Mouse (Mus musculus) limb, embryonic 14.5 days (tissue): ENCODE data around the gene Htr3a. TPM values are rescaled to one million over a fixed set of nuclear protein-coding genes. Genes with fewer than 3 reads are reported as not detected.

ENCODE experiments used
- ATAC-seq: fragments of 200-750 bp; cut with Nextera tagmentation; 2 replicates; pipeline ENCODE4 v1.8.0; 2017; ENCODE audit warnings: low read depth, moderate number of reproducible peaks, moderate TSS enrichment; ENCODE audit not compliant: low FRiP score
- DNase-seq: peaks from one replicate; pipeline ENCODE4 v3.0.0-alpha.2; 2015; ENCODE audit warnings: low spot score
- H3K27ac ChIP-seq: fragments of 300-500 bp; sonication (generic); replicated peaks from 2 replicates; pipeline ENCODE4 v1.5.1; 2014; ENCODE audit warnings: low read depth, mild to moderate bottlenecking, low read length, moderate library complexity, mixed read lengths
- H3K27me3 ChIP-seq: fragments of 300-500 bp; sonication (generic); 2 replicates; pipeline ENCODE4 v1.6.1; 2014; ENCODE audit warnings: low read length, mixed read lengths; ENCODE audit not compliant: control insufficient read depth, insufficient read depth
- H3K36me3 ChIP-seq: fragments of 300-500 bp; sonication (generic); 2 replicates; pipeline ENCODE4 v1.6.1; 2014; ENCODE audit warnings: mild to moderate bottlenecking, low read length, moderate library complexity, mixed read lengths; ENCODE audit not compliant: control insufficient read depth, insufficient read depth
- H3K4me1 ChIP-seq: fragments of 300-500 bp; sonication (generic); 2 replicates; pipeline ENCODE4 v1.6.1; 2014; ENCODE audit warnings: antibody characterized with exemption, low read length, mixed read lengths; ENCODE audit not compliant: control insufficient read depth, insufficient read depth
- H3K4me2 ChIP-seq: fragments of 300-500 bp; sonication (generic); replicated peaks from 2 replicates; pipeline ENCODE4 v1.6.1; 2014; ENCODE audit warnings: low read depth, mild to moderate bottlenecking, low read length, moderate library complexity; ENCODE audit not compliant: severe bottlenecking
- H3K4me3 ChIP-seq: fragments of 300-500 bp; sonication (generic); replicated peaks from 2 replicates; pipeline ENCODE4 v1.5.1; 2014; ENCODE audit warnings: low read length
- H3K9ac ChIP-seq: fragments of 300-500 bp; sonication (generic); 2 replicates; pipeline ENCODE4 v1.6.1; 2014; ENCODE audit warnings: mild to moderate bottlenecking, low read depth, low read length, moderate library complexity; ENCODE audit not compliant: severe bottlenecking
- H3K9me3 ChIP-seq: fragments of 300-500 bp; sonication (generic); 2 replicates; pipeline ENCODE4 v1.6.1; 2016; ENCODE audit warnings: low read length; ENCODE audit not compliant: control insufficient read depth
- POLR2A ChIP-seq: fragments of 200-500 bp; IDR thresholded peaks from 2 replicates; pipeline ENCODE4 v1.8.0; 2012; ENCODE audit warnings: inconsistent platforms, mild to moderate bottlenecking, moderate library complexity, borderline replicate concordance; ENCODE audit not compliant: insufficient read depth, insufficient read length; ENCODE audit errors: extremely low read depth
- WGBS: fragments of 180-500 bp; shearing (Covaris S2); extraction: QIAGEN DNeasy Blood & Tissue Kit; methylation state at CpG from one replicate; pipeline ENCODE4 v1.1.7; 2014; 5-methylcytosine and 5-hydroxymethylcytosine counted together
- polyA plus RNA-seq, 2 experiments: library from polyadenylated mRNA; depleted of rRNA in 1 of 2; stranded (reverse) in 1 of 2; unstranded in 1 of 2; fragments of >200 nt; fragmentation: Nextera tagmentation in 1 of 2; extraction: Ambion mirVana in 1 of 2; gene quantifications; 2 replicates each; pipeline versions ENCODE4 v1.2.1 to v1.2.3; 2012 to 2014

Htr3a gene
- polyA plus RNA-seq, 2 experiments = 1.1 to 2.2 TPM

DNA sequence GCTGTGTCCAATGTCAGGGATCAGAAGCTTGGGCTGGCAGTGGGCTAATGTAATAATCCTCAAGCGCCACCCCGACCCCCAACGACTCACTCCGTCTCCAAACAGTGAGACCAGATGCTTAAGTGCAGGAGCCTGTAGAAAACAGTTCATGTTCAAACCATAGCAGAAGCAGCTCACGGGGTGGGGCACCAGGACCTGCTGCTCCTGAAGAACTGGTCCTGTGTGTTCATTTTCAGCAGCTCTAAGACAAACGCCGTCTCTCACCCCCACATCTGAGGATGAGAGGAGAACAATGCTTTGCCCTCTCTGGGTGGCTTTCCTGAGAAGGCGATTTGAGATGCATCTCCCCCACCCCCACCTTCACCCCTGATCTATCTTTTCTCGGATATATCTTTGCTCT is 45.7 kb downstream of the Htr3a start:
- ATAC-seq (no peak), DNase-seq (no peak)
- H3K27ac ChIP-seq = no peak overlapping the region

DNA sequence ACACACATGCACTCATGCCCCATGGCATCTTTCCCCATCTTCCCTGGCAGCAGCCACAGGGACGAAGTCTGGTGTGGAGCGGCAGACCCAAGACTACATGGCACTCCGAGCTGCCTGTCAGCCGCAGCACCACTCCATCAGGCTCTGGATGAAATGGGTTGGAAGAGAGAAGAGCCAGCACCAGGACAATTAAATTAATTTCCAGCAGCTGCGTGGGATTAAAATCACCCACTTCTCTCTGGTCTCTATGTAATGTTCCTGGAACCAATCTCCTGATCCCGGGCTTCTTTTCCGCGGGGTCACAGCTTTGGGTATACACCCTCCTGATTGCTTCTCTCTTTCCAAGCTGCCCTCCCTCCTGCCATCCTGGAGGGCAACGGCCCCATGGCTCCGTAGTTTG is 49.4 kb downstream of the Htr3a start:
- no peaks in the 10 kb centered on the region for H3K9me3 ChIP-seq
- no peak overlapping the region for H3K4me2 ChIP-seq
- WGBS = 83% methylated on average over 10 of the region's 10 CpGs
- H3K27ac ChIP-seq = no peak overlapping the region
- ATAC-seq = no peak
- no peak for TF ChIP-seq POLR2A
- no peak overlapping the region for H3K9ac ChIP-seq
- H3K27me3 ChIP-seq = peaks cover 15% of the 10 kb centered on the region; the same call in 1 of the 2 replicates
- no peak overlapping the region for H3K4me3 ChIP-seq
- H3K36me3 ChIP-seq = no peaks in the 10 kb centered on the region
- H3K4me1 ChIP-seq = no peaks in the 10 kb centered on the region
- DNase-seq = no peak

More for the DNA sequence above, 45.7 kb downstream of the Htr3a start:
- no peak for TF ChIP-seq POLR2A
- H3K4me3 ChIP-seq = no peak overlapping the region
- peaks cover 16% of the 10 kb centered on the region for H3K27me3 ChIP-seq
- 50% methylated on average over 9 of the region's 9 CpGs for WGBS
- H3K4me1 ChIP-seq = peaks cover 5% of the 10 kb centered on the region; the same call in 1 of the 2 replicates
- H3K36me3 ChIP-seq = no peaks in the 10 kb centered on the region
- H3K9ac ChIP-seq = no peak overlapping the region
- no peak overlapping the region for H3K4me2 ChIP-seq
- H3K9me3 ChIP-seq = no peaks in the 10 kb centered on the region

DNA sequence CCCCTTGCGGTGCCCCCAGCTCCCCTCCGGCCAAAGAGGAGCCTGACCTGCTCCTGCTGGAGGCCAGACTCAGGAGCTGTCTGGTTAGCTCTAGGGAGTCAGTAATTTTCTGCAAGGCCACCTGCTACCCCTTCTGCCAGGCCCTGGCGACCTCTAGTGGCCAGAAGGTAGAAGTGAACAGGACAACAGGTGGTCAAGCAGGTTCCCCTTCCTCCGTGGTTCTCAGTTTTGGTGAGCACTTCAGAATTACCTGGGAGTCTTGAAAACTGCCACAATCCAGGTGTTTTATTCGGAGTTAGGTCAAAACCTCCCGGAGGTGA is 50.4 kb downstream of the Htr3a start:
- ATAC-seq (no peak), DNase-seq (peak; percentile 14)
- Histone ChIP-seq H3K4me2 (no peak overlapping the region), H3K4me1 (no peaks in the 10 kb centered on the region), H3K9ac (no peak overlapping the region), H3K9me3 (no peaks in the 10 kb centered on the region), H3K4me3 (no peak overlapping the region), H3K27me3 (peaks cover 15% of the 10 kb centered on the region; the same call in 1 of the 2 replicates), H3K27ac (no peak overlapping the region), H3K36me3 (no peaks in the 10 kb centered on the region)
- no peak for TF ChIP-seq POLR2A
- WGBS = 4% methylated on average over 6 of the region's 6 CpGs

DNA sequence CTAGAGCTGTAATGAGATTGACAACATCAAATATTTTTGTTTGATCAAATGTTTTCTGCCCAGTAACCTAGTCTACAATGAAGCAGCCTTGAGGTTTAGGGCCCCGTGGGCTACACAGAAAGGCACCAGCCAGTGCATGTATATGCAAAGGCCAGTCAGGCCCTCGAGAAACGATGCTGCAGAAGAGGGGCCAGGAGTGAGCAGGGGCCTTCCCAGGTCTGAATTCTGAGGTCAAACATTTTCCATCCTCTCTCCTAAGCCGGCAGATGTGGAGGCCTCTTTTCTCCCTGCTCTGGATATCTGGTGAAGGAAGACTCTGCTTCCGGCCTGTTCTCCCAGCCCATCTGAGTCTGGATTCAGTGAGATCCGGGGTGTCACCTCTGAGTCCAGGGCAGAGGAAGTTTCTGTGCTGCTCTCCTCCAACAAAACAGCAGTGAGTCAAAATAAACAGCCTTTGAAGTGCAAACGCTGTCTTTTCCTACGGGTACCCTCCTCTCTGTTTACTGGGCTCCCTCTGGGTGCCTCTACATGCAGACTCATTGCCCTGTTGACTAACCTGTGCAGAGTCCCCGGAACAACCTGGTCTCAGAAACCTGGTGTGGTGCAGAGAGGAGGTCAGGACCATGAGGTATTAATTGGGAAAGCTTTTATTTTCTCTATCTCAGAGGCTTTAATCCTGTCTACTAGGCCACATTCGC is 50.9 kb downstream of the Htr3a start:
- Histone ChIP-seq H3K4me3 (no peak overlapping the region), H3K9ac (no peak overlapping the region), H3K4me2 (no peak overlapping the region), H3K27ac (no peak overlapping the region), H3K4me1 (no peaks in the 10 kb centered on the region), H3K36me3 (no peaks in the 10 kb centered on the region), H3K9me3 (no peaks in the 10 kb centered on the region), H3K27me3 (0 out of 2 replicates have a peak, but pooled peaks cover 15% of the 10 kb centered on the region)
- no peak for ATAC-seq
- WGBS = 25% methylated on average over 10 of the region's 10 CpGs
- no peak for DNase-seq
- no peak for TF ChIP-seq POLR2A

DNA sequence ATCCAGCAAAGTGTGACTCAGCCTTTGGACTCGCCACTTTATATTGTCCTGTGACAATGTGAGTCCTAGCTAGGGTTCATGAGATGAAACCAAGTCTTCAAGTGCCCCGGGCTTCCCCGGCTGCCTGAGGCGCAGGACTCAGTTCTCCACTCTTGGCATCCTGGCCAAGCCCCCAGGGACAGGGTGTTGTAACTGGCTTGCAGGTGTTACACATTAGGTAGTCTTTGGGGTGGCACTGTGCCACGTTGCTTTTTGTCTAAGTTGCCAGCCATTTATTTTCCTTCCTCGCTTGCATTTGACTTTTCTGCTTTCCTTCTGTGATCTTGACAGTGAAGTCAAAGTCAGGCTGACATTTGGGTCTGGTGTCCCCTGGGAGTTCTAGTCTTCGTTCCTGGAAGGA is 53.0 kb downstream of the Htr3a start:
- DNase-seq (no peak), ATAC-seq (no peak)
- no peak overlapping the region for H3K4me2 ChIP-seq
- H3K27ac ChIP-seq = no peak overlapping the region
- H3K4me3 ChIP-seq = no peak overlapping the region
- H3K4me1 ChIP-seq = no peaks in the 10 kb centered on the region
- no peak for TF ChIP-seq POLR2A
- H3K36me3 ChIP-seq = no peaks in the 10 kb centered on the region
- 0 out of 2 replicates have a peak, but pooled peaks cover 11% of the 10 kb centered on the region for H3K27me3 ChIP-seq
- H3K9ac ChIP-seq = no peak overlapping the region
- 67% methylated on average over 7 of the region's 7 CpGs for WGBS
- H3K9me3 ChIP-seq = no peaks in the 10 kb centered on the region

DNA sequence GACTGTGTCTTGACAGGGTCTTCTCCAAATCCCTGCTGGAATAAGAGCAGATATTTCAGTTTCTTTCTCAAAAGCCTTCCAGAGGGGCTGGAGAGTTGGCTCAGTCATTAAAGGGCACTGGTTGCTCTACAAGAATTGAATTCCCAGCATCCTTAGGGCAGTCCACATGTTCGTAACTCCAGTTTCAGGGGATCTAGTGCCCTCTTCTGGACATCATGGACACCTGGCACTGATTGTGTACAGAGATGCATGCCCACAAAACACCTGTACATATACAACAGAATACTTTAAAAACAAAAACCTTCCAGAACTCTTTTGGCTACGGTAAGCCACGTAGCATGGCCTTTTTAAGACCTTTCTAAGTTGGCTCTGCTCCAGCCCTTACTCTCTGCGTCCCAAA is 54.7 kb downstream of the Htr3a start:
- H3K4me3 ChIP-seq = no peak overlapping the region
- ATAC-seq (no peak), DNase-seq (no peak)
- 0 out of 2 replicates have a peak, but pooled peaks cover 3% of the 10 kb centered on the region for H3K27me3 ChIP-seq
- H3K9me3 ChIP-seq = no peaks in the 10 kb centered on the region
- no peak overlapping the region for H3K9ac ChIP-seq
- H3K27ac ChIP-seq = no peak overlapping the region
- H3K4me1 ChIP-seq = no peaks in the 10 kb centered on the region
- no peaks in the 10 kb centered on the region for H3K36me3 ChIP-seq
- H3K4me2 ChIP-seq = no peak overlapping the region
- no peak for TF ChIP-seq POLR2A
- WGBS = 79% methylated on average over 4 of the region's 4 CpGs
